Mouse (Mus musculus): Measurements from ENCODE around the gene Paxx. TPM values are rescaled to one million over a fixed set of nuclear protein-coding genes. Genes with fewer than 3 reads are reported as not detected.

Paxx gene
- polyA plus RNA-seq, 1 experiment from 2014 or later, result 37.4 TPM

DNA sequence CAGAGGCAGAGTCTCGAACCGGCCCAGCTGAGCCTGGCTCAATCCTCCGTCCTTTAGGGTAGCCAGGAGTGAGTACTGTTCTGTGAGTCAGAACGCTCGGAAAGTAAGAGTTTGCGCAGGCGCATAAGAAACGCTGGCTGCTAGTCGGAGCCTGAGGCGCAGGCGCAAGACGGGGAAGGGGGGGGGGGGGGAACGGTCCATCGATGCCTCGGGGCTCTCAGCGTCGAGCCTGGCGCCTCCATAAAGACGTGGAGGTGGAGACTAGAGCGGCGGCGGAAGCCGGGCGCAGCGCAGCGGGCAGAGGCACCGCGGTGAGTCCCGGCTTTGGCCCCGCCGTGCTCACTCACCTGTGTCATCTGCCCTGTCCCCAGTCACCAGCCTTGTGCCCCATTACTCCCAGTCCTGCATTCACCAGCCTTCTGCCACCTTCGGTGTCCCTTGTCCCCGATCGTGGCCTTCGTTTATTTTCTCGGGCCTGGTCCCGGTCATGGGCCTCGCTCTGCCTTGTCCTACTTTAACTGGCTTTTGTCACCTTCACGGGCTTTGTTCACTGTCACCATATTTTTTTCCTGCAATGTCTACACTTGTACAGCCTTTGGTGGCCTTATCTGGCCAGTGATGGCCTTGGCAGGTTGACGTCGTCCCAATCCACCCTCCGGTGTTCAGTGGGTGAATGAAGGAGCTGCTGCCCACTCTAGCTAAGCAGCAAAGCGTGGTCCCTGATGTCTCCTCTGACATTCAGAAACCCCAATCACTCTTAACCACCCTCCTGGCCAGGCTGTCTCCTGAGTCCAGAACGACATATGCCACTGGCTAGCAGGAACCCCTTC, 39.9 kb upstream of the Paxx start, which contains the start of gene Fbxw5:
Fbxw5 (plus strand) TSS at position 175 of the 830 bp plus-strand sequence.
- under 1% methylated on average over 36 of the region's 44 CpGs for WGBS
- Histone ChIP-seq H3K9ac (ENCODE audit: low read depth, low read length) (peak within 1 kb of the TSS; percentile 96), H3K27ac (ENCODE audit: low read length) (peak within 1 kb of the TSS; percentile 80), H3K4me2 (ENCODE audit: low read depth, low read length) (peak within 1 kb of the TSS; percentile 91), H3K4me3 (ENCODE audit: low read length) (peak within 1 kb of the TSS; percentile 86), H3K36me3 (ENCODE audit: control insufficient read depth, insufficient read depth, low read length) (0 out of 2 replicates have a peak, but pooled peaks cover 10% of the 10 kb centered on the region), H3K9me3 (ENCODE audit: control insufficient read depth, low read length) (no peaks in the 10 kb centered on the region), H3K4me1 (ENCODE audit: control insufficient read depth, insufficient read depth, low read length) (peaks cover 21% of the 10 kb centered on the region), H3K27me3 (replicated peaks; ENCODE audit: control insufficient read depth, insufficient read depth, low read length) (no peaks in the 10 kb centered on the region)
- ATAC-seq, result peak; percentile 84

DNA sequence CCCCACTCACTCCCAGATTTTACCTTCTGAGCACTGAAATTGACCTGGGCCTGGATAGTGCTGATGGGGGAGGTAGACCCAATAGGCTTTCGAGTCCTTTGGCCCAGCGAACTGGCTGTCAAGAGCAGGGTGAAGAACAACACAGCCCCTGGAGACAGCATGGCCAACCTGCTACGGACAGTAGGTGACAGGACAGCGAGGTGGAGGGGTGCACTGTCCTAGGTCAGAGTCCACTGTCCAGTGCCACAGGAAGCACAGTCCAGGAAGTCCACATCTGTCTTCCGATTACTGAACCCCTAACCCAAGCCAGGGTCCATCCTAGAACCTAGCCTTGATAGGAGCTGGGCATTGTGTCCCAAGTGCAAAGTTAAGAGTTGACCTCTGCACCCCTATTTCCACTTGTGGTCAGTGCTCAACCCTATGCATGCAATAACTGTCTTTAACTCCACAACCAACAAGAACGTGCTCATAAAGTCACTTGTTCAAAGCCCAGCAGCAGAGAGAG, 39.2 kb upstream of the Paxx start:
- H3K27me3 ChIP-seq (replicated peaks; ENCODE audit: control insufficient read depth, insufficient read depth, low read length), result no peaks in the 10 kb centered on the region
- 64% methylated on average over 6 of the region's 6 CpGs for WGBS
- no peaks in the 10 kb centered on the region for H3K9me3 ChIP-seq (ENCODE audit: control insufficient read depth, low read length)
- H3K4me2 ChIP-seq (ENCODE audit: low read depth, low read length), result peak overlapping the region; percentile 71
- H3K36me3 ChIP-seq (ENCODE audit: control insufficient read depth, insufficient read depth, low read length), result 0 out of 2 replicates have a peak, but pooled peaks cover 8% of the 10 kb centered on the region
- H3K9ac ChIP-seq (ENCODE audit: low read depth, low read length), result peak overlapping the region; percentile 67
- peak overlapping the region; percentile 86 for H3K4me3 ChIP-seq (ENCODE audit: low read length)
- H3K4me1 ChIP-seq (ENCODE audit: control insufficient read depth, insufficient read depth, low read length), result peaks cover 21% of the 10 kb centered on the region
- peak; percentile 10 for ATAC-seq
- H3K27ac ChIP-seq (ENCODE audit: low read length), result peak overlapping the region; percentile 68

DNA sequence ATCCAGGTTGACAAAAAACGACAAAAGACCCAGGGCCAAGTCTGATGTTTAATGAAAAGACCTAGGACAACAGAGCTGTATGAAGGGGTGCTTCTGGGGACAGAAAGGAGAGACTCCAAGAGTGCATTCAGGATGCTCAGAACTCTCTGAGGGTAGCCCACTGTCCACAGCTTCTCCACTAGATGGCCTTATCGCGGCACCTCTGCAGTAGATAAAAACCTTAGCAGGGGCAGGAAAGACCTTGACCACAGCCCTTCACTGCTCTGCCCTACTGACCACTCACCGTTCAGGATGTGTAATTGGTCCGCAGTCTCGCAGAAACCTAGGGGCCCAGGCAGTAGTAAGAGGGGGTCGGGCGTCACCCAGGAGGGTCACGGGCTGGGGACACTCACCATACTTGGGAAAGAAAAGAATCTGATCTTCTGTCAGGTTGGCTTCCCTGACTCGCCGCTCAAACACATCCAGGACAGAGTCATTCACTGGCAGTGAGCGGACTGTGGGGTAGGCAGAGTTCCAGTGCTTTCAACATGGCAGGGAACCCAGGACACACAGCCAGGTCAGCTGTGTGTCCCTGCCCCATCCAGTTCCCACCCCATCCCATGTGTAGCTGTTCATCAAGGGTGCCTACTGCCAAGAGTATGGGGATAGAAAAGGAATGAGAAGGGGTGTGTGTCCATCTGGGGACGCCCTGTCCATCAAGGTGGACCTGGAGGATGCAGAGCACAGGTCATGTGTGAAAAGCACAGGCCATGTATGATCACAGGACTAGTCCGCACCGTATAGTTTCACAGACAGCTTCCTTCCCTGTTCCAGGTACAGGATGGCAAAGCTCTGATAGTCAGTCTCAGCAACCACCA, 38.0 kb upstream of the Paxx start:
- Histone ChIP-seq H3K36me3 (ENCODE audit: control insufficient read depth, insufficient read depth, low read length) (0 out of 2 replicates have a peak, but pooled peaks cover 5% of the 10 kb centered on the region), H3K27ac (ENCODE audit: low read length) (peak overlapping the region; percentile 76), H3K4me3 (ENCODE audit: low read length) (no peak overlapping the region), H3K4me1 (ENCODE audit: control insufficient read depth, insufficient read depth, low read length) (peaks cover 21% of the 10 kb centered on the region), H3K9ac (ENCODE audit: low read depth, low read length) (peak overlapping the region; percentile 31; the same call in 1 of the 2 replicates), H3K27me3 (replicated peaks; ENCODE audit: control insufficient read depth, insufficient read depth, low read length) (no peaks in the 10 kb centered on the region), H3K4me2 (ENCODE audit: low read depth, low read length) (no peak overlapping the region), H3K9me3 (ENCODE audit: control insufficient read depth, low read length) (no peaks in the 10 kb centered on the region)
- ATAC-seq, result no peak
- 71% methylated on average over 15 of the region's 15 CpGs for WGBS

DNA sequence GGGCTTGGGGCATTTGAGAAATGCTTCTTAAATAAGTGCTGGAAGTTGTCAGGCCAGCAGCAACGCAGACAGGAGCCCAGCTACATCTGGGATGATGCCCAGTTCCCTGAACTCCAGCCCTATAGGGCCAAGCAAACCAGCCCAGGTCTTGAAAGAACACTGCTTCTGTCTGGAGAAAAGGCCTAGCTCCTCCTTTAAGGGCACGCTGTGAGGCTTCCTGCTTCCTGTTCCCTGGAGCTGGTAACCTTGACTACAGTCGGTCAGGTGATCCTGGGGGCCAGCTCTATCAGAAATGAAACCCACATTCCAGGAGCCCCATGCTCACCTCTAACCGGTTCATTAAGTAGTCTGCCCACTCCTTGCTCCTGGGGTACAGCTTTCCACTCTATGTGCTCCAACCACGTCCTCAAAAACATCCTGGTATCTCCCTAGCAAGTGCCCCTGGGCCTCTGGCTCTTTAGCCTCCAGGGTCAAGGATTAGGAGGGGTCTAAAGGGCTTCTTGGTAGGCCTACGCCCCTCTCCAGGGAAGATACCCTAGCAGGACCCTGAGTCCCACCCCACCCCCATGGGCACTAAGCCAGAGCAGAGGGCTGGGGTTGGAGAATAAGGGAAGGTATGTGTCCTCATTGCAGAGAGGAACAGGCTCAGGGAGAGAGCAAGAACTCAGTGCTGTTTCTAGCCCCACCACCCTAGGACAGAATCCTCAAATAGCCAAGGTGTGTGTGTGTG, 37.1 kb upstream of the Paxx start:
- ATAC-seq, result peak; percentile 34

DNA sequence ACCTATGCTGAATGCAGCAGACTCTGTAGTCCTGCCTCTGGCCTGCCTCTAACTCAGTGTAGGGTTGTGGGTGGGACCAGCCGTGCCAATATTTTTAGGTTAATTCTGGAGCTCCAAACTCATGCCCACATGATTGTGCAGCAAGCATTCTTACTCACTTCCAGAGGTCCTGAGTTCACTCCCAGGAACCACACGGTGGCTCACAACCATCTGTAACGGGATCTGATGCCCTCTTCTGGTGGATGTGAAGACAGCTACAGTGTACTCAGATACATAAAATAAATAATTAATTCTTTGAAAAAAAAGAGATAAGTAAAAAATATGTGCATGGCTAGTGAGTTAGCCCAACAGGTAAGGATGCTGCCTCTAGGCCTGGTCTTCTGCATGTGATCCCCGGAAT, 35.6 kb upstream of the Paxx start:
- H3K9ac ChIP-seq (ENCODE audit: low read depth, low read length), result no peak overlapping the region
- no peaks in the 10 kb centered on the region for H3K9me3 ChIP-seq (ENCODE audit: control insufficient read depth, low read length)
- no peaks in the 10 kb centered on the region for H3K27me3 ChIP-seq (replicated peaks; ENCODE audit: control insufficient read depth, insufficient read depth, low read length)
- no peak for ATAC-seq
- no peak overlapping the region for H3K27ac ChIP-seq (ENCODE audit: low read length)
- peaks cover 10% of the 10 kb centered on the region for H3K4me1 ChIP-seq (ENCODE audit: control insufficient read depth, insufficient read depth, low read length)
- WGBS, result 39% methylated on average over 4 of the region's 4 CpGs
- no peak overlapping the region for H3K4me2 ChIP-seq (ENCODE audit: low read depth, low read length)
- H3K36me3 ChIP-seq (ENCODE audit: control insufficient read depth, insufficient read depth, low read length), result no peaks in the 10 kb centered on the region
- H3K4me3 ChIP-seq (ENCODE audit: low read length), result no peak overlapping the region

More for the DNA sequence above, 37.1 kb upstream of the Paxx start:
- Histone ChIP-seq H3K4me3 (ENCODE audit: low read length) (no peak overlapping the region), H3K4me2 (ENCODE audit: low read depth, low read length) (peak overlapping the region; percentile 32; the same call in 1 of the 2 replicates), H3K27me3 (replicated peaks; ENCODE audit: control insufficient read depth, insufficient read depth, low read length) (no peaks in the 10 kb centered on the region), H3K9me3 (ENCODE audit: control insufficient read depth, low read length) (no peaks in the 10 kb centered on the region), H3K36me3 (ENCODE audit: control insufficient read depth, insufficient read depth, low read length) (0 out of 2 replicates have a peak, but pooled peaks cover 3% of the 10 kb centered on the region), H3K27ac (ENCODE audit: low read length) (peak overlapping the region; percentile 76), H3K9ac (ENCODE audit: low read depth, low read length) (peak overlapping the region; percentile 31), H3K4me1 (ENCODE audit: control insufficient read depth, insufficient read depth, low read length) (peaks cover 21% of the 10 kb centered on the region)
- WGBS, result 51% methylated on average over 6 of the region's 6 CpGs

DNA sequence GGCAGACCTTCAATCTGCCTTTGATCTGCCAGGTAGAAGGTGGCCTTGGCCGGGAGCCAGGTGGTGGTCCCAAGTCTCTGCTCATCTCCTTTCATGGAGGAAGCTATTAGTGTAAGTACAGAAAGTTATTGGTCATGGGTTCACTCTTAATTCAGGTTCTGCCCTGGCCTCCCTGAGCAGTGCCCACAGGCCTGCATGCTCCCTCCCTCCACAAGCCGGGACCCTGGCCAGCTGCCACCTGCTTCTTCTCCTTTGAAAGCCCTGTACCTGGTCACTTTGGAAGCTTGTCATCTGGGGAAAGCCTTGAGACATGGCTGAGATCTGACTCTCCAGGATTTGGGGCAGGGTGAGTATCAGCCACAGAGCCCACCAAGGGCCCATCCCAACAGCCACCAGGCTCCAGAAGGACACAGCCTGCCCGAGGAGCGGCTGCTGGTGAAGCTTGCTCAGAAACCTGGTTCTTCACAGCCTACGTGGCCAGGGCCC, 32.6 kb upstream of the Paxx start, which contains the start of gene Lcn12:
Lcn12 (minus strand) TSS at position 436 of the 486 bp plus-strand sequence.
- no peak within 1 kb of the TSS for H3K4me2 ChIP-seq (ENCODE audit: low read depth, low read length)
- no peak within 1 kb of the TSS for H3K9ac ChIP-seq (ENCODE audit: low read depth, low read length)
- WGBS, result 84% methylated on average over 5 of the region's 5 CpGs
- no peak for ATAC-seq
- H3K36me3 ChIP-seq (ENCODE audit: control insufficient read depth, insufficient read depth, low read length), result no peaks in the 10 kb centered on the region
- H3K27ac ChIP-seq (ENCODE audit: low read length), result no peak within 1 kb of the TSS
- no peaks in the 10 kb centered on the region for H3K9me3 ChIP-seq (ENCODE audit: control insufficient read depth, low read length)
- no peaks in the 10 kb centered on the region for H3K27me3 ChIP-seq (replicated peaks; ENCODE audit: control insufficient read depth, insufficient read depth, low read length)
- peaks cover 4% of the 10 kb centered on the region for H3K4me1 ChIP-seq (ENCODE audit: control insufficient read depth, insufficient read depth, low read length)
- H3K4me3 ChIP-seq (ENCODE audit: low read length), result no peak within 1 kb of the TSS

DNA sequence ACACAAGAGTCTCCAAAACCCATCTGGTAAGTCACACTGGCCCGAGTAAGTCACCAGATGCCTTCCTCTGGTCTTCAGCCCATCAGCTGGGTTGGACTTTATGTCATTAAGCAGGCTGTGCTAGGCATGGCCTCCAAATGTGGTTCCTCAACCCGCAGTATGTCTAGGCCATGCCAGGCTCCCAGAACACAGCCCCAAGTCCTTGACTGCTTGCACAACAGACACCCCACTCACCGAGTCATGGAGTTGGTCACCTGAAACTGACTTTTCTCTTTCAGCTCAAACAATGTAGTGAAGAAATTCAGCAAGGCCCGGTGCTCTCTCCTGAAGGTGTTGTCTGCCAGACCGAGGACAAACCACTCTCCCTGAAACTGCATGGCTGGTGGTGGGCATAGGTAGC, 32.1 kb upstream of the Paxx start:
- Histone ChIP-seq H3K27me3 (replicated peaks; ENCODE audit: control insufficient read depth, insufficient read depth, low read length) (no peaks in the 10 kb centered on the region), H3K4me3 (ENCODE audit: low read length) (no peak overlapping the region), H3K9me3 (ENCODE audit: control insufficient read depth, low read length) (no peaks in the 10 kb centered on the region), H3K4me2 (ENCODE audit: low read depth, low read length) (no peak overlapping the region), H3K36me3 (ENCODE audit: control insufficient read depth, insufficient read depth, low read length) (no peaks in the 10 kb centered on the region), H3K27ac (ENCODE audit: low read length) (no peak overlapping the region), H3K9ac (ENCODE audit: low read depth, low read length) (no peak overlapping the region), H3K4me1 (ENCODE audit: control insufficient read depth, insufficient read depth, low read length) (peaks cover 4% of the 10 kb centered on the region)
- WGBS, result 82% methylated on average over 5 of the region's 5 CpGs
- ATAC-seq, result no peak

DNA sequence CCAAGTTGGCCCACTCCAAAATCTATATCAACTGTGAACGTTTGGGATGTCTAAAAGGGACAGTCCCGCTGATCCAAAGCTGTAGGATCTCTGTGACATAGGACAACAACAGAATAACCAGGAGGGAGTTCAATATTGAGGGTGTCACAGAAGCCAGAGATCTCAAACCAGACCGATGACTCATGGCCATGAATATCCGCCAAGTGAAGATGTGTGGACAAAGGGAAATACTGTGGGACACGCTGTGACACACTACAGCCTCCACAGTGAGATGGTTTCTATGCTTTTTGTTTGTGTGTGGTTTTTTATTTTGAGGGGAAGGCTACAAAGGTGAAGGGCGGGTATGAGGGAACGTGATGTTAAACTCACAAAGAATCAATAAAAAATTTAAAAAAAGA, 27.8 kb upstream of the Paxx start:
- Histone ChIP-seq H3K27ac (ENCODE audit: low read length) (no peak overlapping the region), H3K36me3 (ENCODE audit: control insufficient read depth, insufficient read depth, low read length) (no peaks in the 10 kb centered on the region), H3K4me3 (ENCODE audit: low read length) (no peak overlapping the region), H3K9ac (ENCODE audit: low read depth, low read length) (no peak overlapping the region), H3K9me3 (ENCODE audit: control insufficient read depth, low read length) (no peaks in the 10 kb centered on the region), H3K4me2 (ENCODE audit: low read depth, low read length) (no peak overlapping the region), H3K4me1 (ENCODE audit: control insufficient read depth, insufficient read depth, low read length) (peaks cover 15% of the 10 kb centered on the region), H3K27me3 (replicated peaks; ENCODE audit: control insufficient read depth, insufficient read depth, low read length) (no peaks in the 10 kb centered on the region)
- no peak for ATAC-seq
- WGBS, result 78% methylated on average over 7 of the region's 7 CpGs

Measured in intestine, embryonic 16.5 days (tissue).